Mouse (Mus musculus) thymus, postnatal 0 days (tissue): ENCODE results near the gene Mill2. TPM values are rescaled to one million over a fixed set of nuclear protein-coding genes. Genes with fewer than 3 reads are reported as not detected.

Experiments
- DNase-seq: peaks from one replicate; pipeline ENCODE4 v3.0.0-alpha.2; 2015; ENCODE audit warnings: low spot score
- polyA plus RNA-seq: library from polyadenylated mRNA; unstranded; fragments of >200 nt; fragmentation: Nextera tagmentation; extraction: Ambion mirVana; gene quantifications from 2 replicates; pipeline ENCODE4 v1.2.1, GENCODE M21; 2015

The Mill2 gene
- polyA plus RNA-seq, 1 experiment from 2014 or later, result 0.26 TPM

DNA sequence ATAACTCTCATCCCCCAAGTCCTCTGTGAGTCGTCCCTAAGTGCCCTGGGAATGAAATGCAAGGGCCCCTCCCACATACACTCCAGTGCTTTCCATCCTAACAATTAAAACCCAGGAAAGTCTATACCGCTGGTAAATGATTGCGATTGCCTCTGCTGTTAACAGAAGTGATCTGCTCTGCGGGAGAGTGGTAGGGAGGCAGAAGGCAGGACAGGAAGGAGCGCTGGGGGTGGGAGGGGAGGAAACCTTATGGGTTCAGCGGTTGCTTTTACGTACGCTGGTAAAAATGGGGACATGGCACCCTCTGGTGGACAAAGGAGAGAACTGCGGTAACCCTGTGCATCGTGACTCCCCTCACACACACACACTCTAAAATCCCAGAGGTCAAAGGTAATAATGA is 33.5 kb downstream of the Mill2 start:
- DNase-seq, result peak; percentile 86

DNA sequence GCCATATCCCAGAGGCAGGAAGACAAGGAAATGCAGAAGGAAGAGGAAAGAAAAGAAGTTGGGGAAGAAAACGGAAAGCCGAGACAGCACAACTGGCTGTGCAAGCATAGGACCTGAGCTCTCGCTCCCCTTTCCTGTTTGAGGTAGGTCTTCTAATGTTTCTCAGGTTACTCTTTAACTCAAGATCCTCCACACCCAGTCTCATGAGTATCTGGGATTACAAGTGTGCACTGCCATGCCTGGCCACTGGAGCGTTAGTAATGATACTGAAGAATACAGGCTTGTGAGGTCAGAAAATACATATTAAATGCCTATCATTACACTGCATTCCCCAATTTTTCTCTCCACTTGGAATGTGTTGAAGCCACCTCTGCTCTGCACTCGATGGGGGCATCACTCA is 35.6 kb downstream of the Mill2 start:
- DNase-seq, result no peak

DNA sequence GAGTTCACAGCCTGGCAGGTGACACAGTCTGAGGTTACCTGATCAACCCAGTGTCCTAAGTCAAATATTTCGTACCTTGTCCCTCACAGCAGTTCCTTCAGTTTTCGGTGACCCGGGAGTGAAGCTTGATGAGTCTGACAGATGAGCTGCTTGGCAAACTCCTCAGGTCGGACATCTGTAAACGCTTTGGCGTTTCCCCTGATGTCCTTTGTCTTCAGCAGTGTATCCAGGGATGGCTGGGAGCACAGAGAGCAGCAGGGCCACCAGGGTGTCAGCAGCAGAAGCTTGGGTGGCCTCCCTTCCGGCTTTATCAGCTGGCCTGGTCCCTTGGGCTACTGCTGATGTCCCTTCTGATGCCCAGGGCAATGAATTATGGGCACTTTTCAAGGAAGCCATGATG is 38.9 kb downstream of the Mill2 start:
- no peak for DNase-seq

DNA sequence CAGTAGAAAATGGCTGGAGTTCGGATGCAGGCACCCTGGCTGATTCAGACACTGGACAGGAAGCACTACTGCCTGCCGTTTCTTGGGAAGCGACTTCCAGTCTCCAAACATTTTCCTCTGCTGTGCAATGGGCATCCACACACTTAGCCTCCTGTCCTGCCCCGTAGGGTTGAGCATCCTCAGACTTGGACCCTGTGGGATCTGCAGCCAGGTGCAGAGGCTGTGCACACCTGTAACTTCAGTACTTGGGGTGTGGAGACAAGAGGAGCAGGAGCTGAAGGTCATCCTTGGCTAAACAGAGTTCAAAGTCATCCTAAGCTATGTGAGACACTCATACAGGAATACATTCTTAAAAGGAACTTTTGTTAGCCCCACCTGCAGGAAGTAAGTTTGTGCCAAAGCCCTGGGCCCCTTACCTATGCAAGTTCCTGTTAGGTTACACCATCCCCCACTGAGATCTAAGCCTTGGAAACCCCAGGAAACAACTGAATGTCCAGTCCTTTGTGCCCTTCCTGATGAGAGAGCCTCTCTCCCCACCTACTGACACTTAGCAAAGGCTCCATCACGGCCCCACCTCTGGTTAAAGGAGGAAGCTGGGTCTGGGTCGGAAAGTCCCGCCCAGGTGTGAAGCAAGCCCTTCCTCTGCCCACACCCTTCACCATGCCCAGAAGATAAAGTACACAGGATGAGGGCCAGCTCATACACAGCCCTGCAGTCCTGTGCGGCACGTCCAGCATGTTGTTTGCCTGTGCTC is 44.4 kb downstream of the Mill2 start:
- DNase-seq, result no peak

DNA sequence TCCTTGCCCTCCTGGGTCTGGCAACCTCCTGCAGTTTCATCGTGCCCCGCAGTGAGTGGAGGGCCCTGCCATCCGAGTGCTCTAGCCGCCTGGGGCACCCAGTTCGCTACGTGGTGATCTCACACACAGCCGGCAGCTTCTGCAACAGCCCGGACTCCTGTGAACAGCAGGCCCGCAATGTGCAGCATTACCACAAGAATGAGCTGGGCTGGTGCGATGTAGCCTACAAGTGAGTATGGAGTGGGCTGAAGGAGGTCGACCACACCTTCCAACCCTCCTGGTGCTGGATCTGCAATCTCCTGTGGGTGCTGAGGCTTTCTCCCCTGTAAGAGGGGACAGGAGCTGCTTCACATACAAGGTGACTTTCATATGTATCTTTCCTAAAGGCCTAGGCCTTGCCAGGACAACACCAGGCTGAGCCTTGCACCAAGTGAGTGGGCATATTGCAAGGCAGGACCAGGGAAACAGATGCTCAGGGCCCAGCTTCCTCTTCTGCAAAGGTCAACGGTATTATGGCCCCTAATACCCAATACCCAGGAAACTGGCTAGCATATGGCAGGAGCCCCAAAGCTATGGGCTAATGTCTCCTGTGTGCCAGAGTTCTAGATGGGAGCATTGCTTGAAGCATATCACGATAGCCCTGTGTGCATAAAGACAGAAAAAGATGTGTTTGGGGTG is 45.1 kb downstream of the Mill2 start:
- no peak for DNase-seq

DNA sequence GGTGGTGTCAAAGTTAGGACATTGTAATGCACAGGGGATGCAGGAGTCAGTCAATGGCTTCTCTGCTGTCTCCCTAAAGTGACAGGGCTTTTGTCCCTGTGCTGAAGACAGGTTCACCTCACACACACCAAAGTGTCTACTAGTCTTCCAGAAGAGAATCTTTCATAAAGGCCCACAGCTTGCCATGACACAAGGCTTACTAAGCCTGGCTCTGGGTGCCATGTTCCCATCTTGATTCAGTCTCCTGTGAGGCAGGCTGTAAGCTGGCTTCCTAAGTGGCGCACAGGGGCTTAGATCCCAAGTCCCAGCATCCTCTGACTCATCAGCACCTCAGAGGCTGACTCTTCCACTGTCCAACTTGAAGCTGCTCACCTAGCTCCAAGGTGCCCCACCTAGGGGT is 47.2 kb downstream of the Mill2 start:
- no peak for DNase-seq

DNA sequence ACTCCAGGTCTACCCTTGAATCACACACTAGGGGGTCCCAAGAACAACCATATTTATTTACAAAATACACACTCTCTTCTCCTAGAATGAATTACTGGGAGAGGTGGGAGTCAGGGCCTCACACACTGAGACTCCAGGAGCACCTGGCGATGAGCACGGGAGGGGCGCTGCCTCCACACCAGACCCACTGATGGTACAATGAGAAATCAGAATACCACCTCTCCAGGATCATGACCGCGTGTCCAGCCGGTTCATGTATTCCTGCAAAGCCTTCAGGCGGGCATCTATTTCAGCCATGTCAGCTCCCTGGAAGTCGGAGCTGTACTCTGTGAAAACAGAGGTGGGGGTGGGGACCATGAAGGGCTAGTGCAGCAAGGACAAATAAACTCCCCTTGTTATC is 51.1 kb downstream of the Mill2 start:
- no peak for DNase-seq

DNA sequence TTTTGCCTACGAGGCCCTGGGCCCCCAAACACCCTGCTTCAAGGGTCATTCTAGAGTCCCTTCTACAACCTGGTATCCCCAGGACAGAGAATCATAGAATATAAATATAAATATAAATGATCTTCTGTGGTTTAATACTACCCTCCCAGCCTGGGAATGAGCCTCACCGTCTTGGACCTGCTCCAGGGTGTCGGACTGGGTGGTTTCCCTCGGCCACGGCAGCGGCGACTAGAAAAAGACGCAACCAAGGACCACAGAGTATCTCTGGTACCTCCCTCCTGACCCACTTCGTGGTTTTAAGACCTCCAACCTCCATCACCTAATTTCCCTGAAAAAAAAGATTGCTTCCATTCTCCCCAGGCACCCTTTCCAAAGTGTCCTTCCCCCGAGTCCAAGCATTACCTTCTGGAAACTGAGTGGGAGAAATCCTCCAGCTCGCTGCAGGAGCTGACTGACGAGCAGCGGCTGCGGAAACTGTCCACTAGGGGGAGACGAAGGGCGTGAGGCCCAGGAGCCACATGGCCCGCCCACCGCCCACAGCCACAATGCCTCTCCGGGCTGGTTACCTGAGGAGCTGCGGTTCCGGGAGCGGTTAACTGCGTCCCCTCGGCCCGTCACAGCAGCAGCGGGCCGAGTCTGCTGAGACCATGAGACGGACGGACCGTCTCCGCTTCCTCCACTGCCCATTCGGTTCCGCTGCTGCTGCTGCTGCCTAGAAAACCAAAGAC is 52.3 kb downstream of the Mill2 start:
- peak; percentile 77 for DNase-seq

DNA sequence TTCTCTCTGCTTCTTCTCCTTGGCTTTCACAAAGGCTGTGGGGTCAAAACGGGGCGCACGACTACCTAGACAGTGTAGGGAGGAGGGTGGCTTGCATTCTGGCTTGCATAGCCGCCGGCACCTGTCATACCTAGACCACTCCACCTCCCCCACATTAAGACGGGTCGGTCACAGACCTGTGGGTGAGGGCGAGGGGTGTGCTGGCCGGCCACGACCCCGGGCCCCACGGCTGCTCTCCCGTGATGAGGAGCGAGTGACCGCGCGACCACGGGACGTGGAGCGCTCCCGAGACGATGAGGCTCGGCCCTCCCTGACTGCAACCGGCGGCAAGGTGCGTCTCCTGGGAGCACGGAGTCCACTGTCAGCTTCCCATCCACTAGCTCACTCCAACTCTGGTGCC is 53.2 kb downstream of the Mill2 start:
- no peak for DNase-seq

DNA sequence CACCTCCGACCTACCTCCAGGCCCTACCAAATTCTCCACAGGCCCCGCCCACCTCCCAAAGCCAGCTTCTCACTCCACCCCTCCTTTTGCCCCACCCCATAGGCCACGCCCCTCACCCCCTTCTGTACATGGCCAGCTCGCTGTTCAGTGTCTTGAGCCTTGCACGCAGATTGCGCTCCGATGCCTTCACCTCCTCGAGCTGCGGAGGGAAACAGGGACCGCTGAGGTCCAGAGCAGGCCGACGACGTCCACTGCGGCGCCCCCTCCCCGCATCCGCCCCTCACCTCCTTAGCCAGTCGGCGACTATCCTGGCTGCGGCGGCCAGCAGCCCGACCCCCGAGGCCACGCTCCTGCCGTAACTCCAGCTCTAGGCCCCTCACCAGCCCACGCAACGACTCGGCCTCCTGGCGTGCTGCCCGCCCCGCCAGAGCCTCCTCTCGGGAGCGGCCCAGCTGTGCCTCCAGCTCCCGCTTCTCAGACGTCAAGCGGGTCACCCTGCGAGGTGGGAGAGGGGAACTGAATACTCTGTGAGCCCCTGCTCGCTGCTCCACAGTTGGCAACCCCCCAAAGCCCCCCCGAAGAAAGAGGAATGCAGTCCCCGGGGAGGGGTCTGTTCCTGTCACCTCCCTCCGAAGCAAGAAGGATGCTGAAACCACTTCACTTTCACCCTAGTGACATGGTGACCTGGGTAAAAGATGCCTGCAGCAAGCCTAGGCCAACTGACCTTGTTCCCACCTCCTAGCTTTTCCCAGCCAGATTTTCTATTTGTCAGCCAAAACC is 54.1 kb downstream of the Mill2 start:
- DNase-seq, result peak; percentile 41

DNA sequence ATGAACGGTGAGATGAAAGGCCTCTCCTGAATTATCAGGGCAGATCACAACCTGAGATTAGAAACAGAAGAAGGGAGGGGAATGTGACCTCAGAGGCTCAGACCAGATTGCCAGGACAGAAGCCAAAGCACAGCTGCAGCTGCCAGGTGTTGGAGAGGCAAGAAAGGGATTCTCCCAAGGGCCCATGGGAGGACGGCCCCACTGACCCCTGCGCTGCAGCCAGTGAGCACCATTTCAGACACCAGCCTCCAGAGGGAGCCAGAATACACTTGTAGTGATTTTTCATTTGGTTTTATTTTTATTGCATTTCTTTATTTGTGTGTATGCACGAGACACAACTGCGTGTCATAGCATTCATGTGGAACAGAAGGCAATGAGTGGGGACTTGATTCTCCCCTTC is 56.8 kb downstream of the Mill2 start:
- DNase-seq, result no peak

DNA sequence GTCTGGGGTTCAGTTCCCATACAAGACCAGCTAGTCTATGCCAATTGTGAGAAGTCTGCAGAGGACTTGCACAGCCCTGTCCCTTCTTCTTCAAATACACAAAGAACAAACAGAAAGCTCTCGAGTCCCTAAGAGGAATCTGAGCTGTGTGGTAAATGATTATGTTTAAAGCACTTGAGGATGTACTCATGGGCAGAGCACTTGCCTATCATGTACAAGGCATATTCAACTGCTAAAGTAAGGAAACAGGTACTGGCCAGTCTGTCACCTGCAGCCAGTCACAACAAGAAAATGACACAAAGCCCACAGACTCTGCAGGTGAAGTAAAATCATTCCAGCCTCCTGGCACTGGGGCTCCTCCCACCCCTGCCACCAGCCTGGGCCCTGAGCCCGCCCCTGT is 60.7 kb downstream of the Mill2 start:
- DNase-seq, result no peak

DNA sequence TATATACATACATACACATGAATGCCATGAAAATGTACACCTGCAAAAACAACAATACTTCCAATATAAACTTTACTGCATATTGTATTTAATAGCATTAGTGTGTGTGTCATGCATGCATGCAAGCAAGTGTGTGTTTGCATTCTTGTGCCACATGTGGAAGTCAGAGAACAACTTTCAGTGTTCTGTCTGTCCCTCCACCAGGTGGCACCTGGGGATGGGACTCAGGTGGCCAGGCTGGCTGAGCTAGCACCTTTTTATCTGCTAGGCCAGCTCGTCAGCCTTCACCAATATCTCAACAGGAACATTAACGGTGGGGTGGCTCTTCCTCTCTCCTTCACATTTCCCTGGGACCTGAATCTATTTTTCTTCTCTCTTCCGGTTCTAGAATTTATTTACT is 62.7 kb downstream of the Mill2 start:
- DNase-seq, result no peak

DNA sequence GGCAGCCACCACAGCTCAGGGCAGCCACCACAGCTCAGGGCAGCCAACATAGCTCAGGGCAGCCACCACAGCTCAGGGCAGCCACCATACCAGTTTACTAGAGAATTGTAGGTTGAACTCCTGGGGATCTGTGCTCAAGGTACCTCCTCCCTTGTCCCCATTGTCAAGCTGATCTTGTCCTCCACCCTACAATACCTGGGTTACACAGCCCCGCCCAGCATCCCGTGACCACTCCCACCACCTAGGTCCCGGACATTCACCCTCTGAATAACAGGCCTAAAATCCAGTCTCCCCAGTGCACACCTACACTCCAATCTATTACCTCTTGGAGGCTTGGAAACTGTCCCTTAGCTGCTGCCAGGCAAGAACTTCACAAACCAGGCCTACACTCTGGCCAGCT is 65.2 kb downstream of the Mill2 start:
- DNase-seq, result no peak

DNA sequence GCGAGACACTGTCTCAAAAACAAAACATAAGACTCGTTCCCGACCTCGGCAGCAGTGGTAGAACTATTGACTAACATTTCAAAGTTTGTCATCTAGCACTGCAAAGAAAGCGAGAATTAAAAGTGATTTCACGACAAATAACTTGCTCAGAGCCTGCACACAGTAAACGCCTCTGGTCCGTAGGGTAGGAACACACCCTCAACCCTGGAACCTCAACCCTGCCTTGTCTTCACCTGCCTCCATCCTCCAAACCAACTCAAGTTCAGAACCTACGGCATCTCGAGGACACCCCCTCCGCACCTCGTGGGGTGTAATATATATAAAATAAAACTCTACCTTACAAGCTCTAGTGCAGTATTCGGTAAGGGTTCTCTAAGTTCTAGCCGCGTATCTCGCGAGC is 70.0 kb downstream of the Mill2 start:
- no peak for DNase-seq

DNA sequence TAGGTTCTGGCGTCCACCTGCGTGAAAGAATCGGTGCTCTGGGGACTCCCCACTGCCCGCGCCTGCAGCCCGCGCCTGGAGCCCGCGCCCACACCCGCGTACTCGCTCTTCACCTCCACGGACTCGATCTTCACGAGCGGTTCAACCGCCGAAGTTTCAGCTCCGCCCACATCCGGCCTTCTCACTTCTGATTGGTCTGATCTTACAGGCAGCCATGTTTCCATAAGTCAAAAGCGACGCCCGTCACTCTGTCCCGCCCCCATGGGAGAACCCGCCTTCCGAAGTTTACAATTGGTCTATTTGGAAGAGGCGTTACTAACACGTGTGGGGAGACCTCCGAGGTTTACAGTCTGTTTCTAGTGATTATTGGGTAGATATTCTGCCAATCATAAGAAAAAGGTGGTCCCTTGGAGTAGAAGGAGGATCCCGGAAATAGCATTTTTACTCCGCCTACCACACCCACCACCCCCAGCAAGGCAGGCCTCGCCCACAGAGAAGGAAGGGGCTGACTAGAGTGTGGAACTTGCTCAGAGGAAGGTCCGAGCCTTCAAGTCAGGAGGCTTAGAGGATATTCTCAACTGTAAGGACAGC is 70.6 kb downstream of the Mill2 start, which contains the start of gene Ccdc61:
Gene Ccdc61, minus strand, starts transcription at position 175 of the 591 bp plus-strand sequence.
- peak; percentile 100 for DNase-seq

Other genes with a start within 250 kb of the Mill2 start
- 0.21 and 0.23 TPM in 2 replicates for gene Psg23, start 223.5 kb upstream of the Mill2 start, polyA plus RNA-seq
- gene Psg21, start 183.2 kb upstream of the Mill2 start, polyA plus RNA-seq, result 0.28 TPM in 1 of 2 replicates, not detected in the other
- 0.09 TPM in 1 of 2 replicates, not detected in the other for gene Psg20, start 153.8 kb upstream of the Mill2 start, polyA plus RNA-seq
- gene Psg22, start 121.9 kb upstream of the Mill2 start, polyA plus RNA-seq, result 0.19 and 0.23 TPM in 2 replicates
- not detected in 2 replicates for gene Psg19, start 41.4 kb upstream of the Mill2 start, polyA plus RNA-seq
- gene Psg17, start 18.4 kb upstream of the Mill2 start, polyA plus RNA-seq, result 0.08 TPM in 2 replicates
- gene Pglyrp1, start 31.4 kb downstream of the Mill2 start, polyA plus RNA-seq, result 15.6 and 20.7 TPM in 2 replicates
- 29.1 and 31.7 TPM in 2 replicates for gene Ccdc61, start 70.4 kb downstream of the Mill2 start, polyA plus RNA-seq
- gene Nova2, start 85.9 kb downstream of the Mill2 start, polyA plus RNA-seq, result 0.17 and 0.28 TPM in 2 replicates
- gene Nanos2, start 147.4 kb downstream of the Mill2 start, polyA plus RNA-seq, result not detected in 2 replicates
- gene Mypop, start 151.3 kb downstream of the Mill2 start, polyA plus RNA-seq, result 5.5 and 5.9 TPM in 2 replicates
- gene Irf2bp1, start 164.1 kb downstream of the Mill2 start, polyA plus RNA-seq, result 18.3 and 20.7 TPM in 2 replicates
- gene Foxa3, start 183.6 kb downstream of the Mill2 start, polyA plus RNA-seq, result 0.23 and 0.47 TPM in 2 replicates
- gene Sympk, start 184.4 kb downstream of the Mill2 start, polyA plus RNA-seq, result 18.5 and 19.6 TPM in 2 replicates
- gene Rsph6a, start 214.7 kb downstream of the Mill2 start, polyA plus RNA-seq, result not detected in 2 replicates
- gene Dmwd, start 236.3 kb downstream of the Mill2 start, polyA plus RNA-seq, result 4.3 and 5.0 TPM in 2 replicates
- 2.8 and 3.7 TPM in 2 replicates for gene Dmpk, start 243.9 kb downstream of the Mill2 start, polyA plus RNA-seq